Mouse (Mus musculus): Measurements from ENCODE around the gene Nfatc2. TPM values are rescaled to one million over a fixed set of nuclear protein-coding genes. Genes with fewer than 3 reads are reported as not detected.
A peak's percentile ranks its signal among the peaks of the same experiment; 100 is the strongest.

Nfatc2 gene
- polyA plus RNA-seq, 1 experiment from 2014 or later, result 0.25 TPM

- no peaks in the 10 kb centered on the region for H3K4me1 ChIP-seq (replicated peaks; ENCODE audit: control insufficient read depth, insufficient read depth, low read length)
- H3K27me3 ChIP-seq (ENCODE audit: control insufficient read depth, insufficient read depth, low read length), result no peaks in the 10 kb centered on the region
- no peaks in the 10 kb centered on the region for H3K36me3 ChIP-seq (ENCODE audit: control insufficient read depth, insufficient read depth, low read length)
- H3K9ac ChIP-seq (ENCODE audit: low read depth, low read length), result no peak overlapping the region
- H3K4me3 ChIP-seq (ENCODE audit: low read depth, low read length), result no peak overlapping the region
- H3K4me2 ChIP-seq (replicated peaks; ENCODE audit: low read depth, low read length), result no peak overlapping the region
- WGBS, result 81% methylated on average over 11 of the region's 11 CpGs
- no peak overlapping the region for H3K27ac ChIP-seq (ENCODE audit: low read depth, low read length)
- no peaks in the 10 kb centered on the region for H3K9me3 ChIP-seq (ENCODE audit: control insufficient read depth, low read length)
- ATAC-seq (ENCODE audit: low FRiP score), result no peak
- no peak for DNase-seq (ENCODE audit: low spot score)
Measured at GRCm38 (mm10) chr2:168488158-168488925, 113.1 kb downstream of the Nfatc2 start.

- Histone ChIP-seq H3K4me3 (ENCODE audit: low read depth, low read length) (no peak overlapping the region), H3K36me3 (ENCODE audit: control insufficient read depth, insufficient read depth, low read length) (no peaks in the 10 kb centered on the region), H3K27me3 (ENCODE audit: control insufficient read depth, insufficient read depth, low read length) (no peaks in the 10 kb centered on the region), H3K4me2 (replicated peaks; ENCODE audit: low read depth, low read length) (no peak overlapping the region), H3K9ac (ENCODE audit: low read depth, low read length) (no peak overlapping the region), H3K9me3 (ENCODE audit: control insufficient read depth, low read length) (no peaks in the 10 kb centered on the region), H3K4me1 (replicated peaks; ENCODE audit: control insufficient read depth, insufficient read depth, low read length) (0 out of 2 replicates have a peak, but pooled peaks cover 2% of the 10 kb centered on the region), H3K27ac (ENCODE audit: low read depth, low read length) (no peak overlapping the region)
- WGBS, result 90% methylated on average over 14 of the region's 14 CpGs
- DNase-seq (ENCODE audit: low spot score), result no peak
- no peak for ATAC-seq (ENCODE audit: low FRiP score)
Measured at GRCm38 (mm10) chr2:168481121-168481520, 120.3 kb downstream of the Nfatc2 start.

- Histone ChIP-seq H3K4me1 (replicated peaks; ENCODE audit: control insufficient read depth, insufficient read depth, low read length) (0 out of 2 replicates have a peak, but pooled peaks cover 2% of the 10 kb centered on the region), H3K36me3 (ENCODE audit: control insufficient read depth, insufficient read depth, low read length) (no peaks in the 10 kb centered on the region), H3K4me2 (replicated peaks; ENCODE audit: low read depth, low read length) (no peak overlapping the region), H3K27me3 (ENCODE audit: control insufficient read depth, insufficient read depth, low read length) (no peaks in the 10 kb centered on the region), H3K9ac (ENCODE audit: low read depth, low read length) (no peak overlapping the region), H3K9me3 (ENCODE audit: control insufficient read depth, low read length) (no peaks in the 10 kb centered on the region), H3K27ac (ENCODE audit: low read depth, low read length) (no peak overlapping the region), H3K4me3 (ENCODE audit: low read depth, low read length) (no peak overlapping the region)
- DNase-seq (ENCODE audit: low spot score), result no peak
- ATAC-seq (ENCODE audit: low FRiP score), result no peak
- WGBS, result 91% methylated on average over 6 of the region's 6 CpGs
Measured at GRCm38 (mm10) chr2:168480692-168481091, 120.8 kb downstream of the Nfatc2 start.

GRCm38 (mm10) chr2:168479930-168480329, 121.5 kb downstream of the Nfatc2 start:
- Histone ChIP-seq H3K4me2 (replicated peaks; ENCODE audit: low read depth, low read length) (no peak overlapping the region), H3K27ac (ENCODE audit: low read depth, low read length) (no peak overlapping the region), H3K9ac (ENCODE audit: low read depth, low read length) (no peak overlapping the region), H3K27me3 (ENCODE audit: control insufficient read depth, insufficient read depth, low read length) (no peaks in the 10 kb centered on the region), H3K4me3 (ENCODE audit: low read depth, low read length) (no peak overlapping the region), H3K36me3 (ENCODE audit: control insufficient read depth, insufficient read depth, low read length) (no peaks in the 10 kb centered on the region), H3K9me3 (ENCODE audit: control insufficient read depth, low read length) (no peaks in the 10 kb centered on the region), H3K4me1 (replicated peaks; ENCODE audit: control insufficient read depth, insufficient read depth, low read length) (0 out of 2 replicates have a peak, but pooled peaks cover 2% of the 10 kb centered on the region)
- no peak for ATAC-seq (ENCODE audit: low FRiP score)
- 88% methylated on average over 15 of the region's 15 CpGs for WGBS
- no peak for DNase-seq (ENCODE audit: low spot score)

GRCm38 (mm10) chr2:168478431-168478830, 123.0 kb downstream of the Nfatc2 start:
- Histone ChIP-seq H3K4me2 (replicated peaks; ENCODE audit: low read depth, low read length) (no peak overlapping the region), H3K4me1 (replicated peaks; ENCODE audit: control insufficient read depth, insufficient read depth, low read length) (0 out of 2 replicates have a peak, but pooled peaks cover 2% of the 10 kb centered on the region), H3K36me3 (ENCODE audit: control insufficient read depth, insufficient read depth, low read length) (no peaks in the 10 kb centered on the region), H3K9ac (ENCODE audit: low read depth, low read length) (no peak overlapping the region), H3K9me3 (ENCODE audit: control insufficient read depth, low read length) (no peaks in the 10 kb centered on the region), H3K4me3 (ENCODE audit: low read depth, low read length) (no peak overlapping the region), H3K27me3 (ENCODE audit: control insufficient read depth, insufficient read depth, low read length) (no peaks in the 10 kb centered on the region), H3K27ac (ENCODE audit: low read depth, low read length) (no peak overlapping the region)
- ATAC-seq (ENCODE audit: low FRiP score) (no peak), DNase-seq (ENCODE audit: low spot score) (no peak)
- WGBS, result 61% methylated on average over 7 of the region's 7 CpGs

GRCm38 (mm10) chr2:168473496-168473895, 128.0 kb downstream of the Nfatc2 start:
- DNase-seq (ENCODE audit: low spot score) (no peak), ATAC-seq (ENCODE audit: low FRiP score) (no peak)
- 55% methylated on average over 9 of the region's 9 CpGs for WGBS
- Histone ChIP-seq H3K36me3 (ENCODE audit: control insufficient read depth, insufficient read depth, low read length) (no peaks in the 10 kb centered on the region), H3K9ac (ENCODE audit: low read depth, low read length) (no peak overlapping the region), H3K9me3 (ENCODE audit: control insufficient read depth, low read length) (no peaks in the 10 kb centered on the region), H3K27ac (ENCODE audit: low read depth, low read length) (no peak overlapping the region), H3K4me3 (ENCODE audit: low read depth, low read length) (no peak overlapping the region), H3K4me1 (replicated peaks; ENCODE audit: control insufficient read depth, insufficient read depth, low read length) (peaks cover 2% of the 10 kb centered on the region; the same call in 1 of the 2 replicates), H3K4me2 (replicated peaks; ENCODE audit: low read depth, low read length) (no peak overlapping the region; the same call in 1 of the 2 replicates), H3K27me3 (ENCODE audit: control insufficient read depth, insufficient read depth, low read length) (no peaks in the 10 kb centered on the region)

GRCm38 (mm10) chr2:168472899-168473298, 128.6 kb downstream of the Nfatc2 start:
- Histone ChIP-seq H3K27me3 (ENCODE audit: control insufficient read depth, insufficient read depth, low read length) (no peaks in the 10 kb centered on the region), H3K9me3 (ENCODE audit: control insufficient read depth, low read length) (no peaks in the 10 kb centered on the region), H3K27ac (ENCODE audit: low read depth, low read length) (no peak overlapping the region), H3K4me2 (replicated peaks; ENCODE audit: low read depth, low read length) (peak overlapping the region; percentile 45), H3K9ac (ENCODE audit: low read depth, low read length) (no peak overlapping the region), H3K36me3 (ENCODE audit: control insufficient read depth, insufficient read depth, low read length) (no peaks in the 10 kb centered on the region), H3K4me3 (ENCODE audit: low read depth, low read length) (peak overlapping the region; percentile 12; the same call in 1 of the 2 replicates), H3K4me1 (replicated peaks; ENCODE audit: control insufficient read depth, insufficient read depth, low read length) (peaks cover 2% of the 10 kb centered on the region; the same call in 1 of the 2 replicates)
- ATAC-seq (ENCODE audit: low FRiP score), result no peak
- DNase-seq (ENCODE audit: low spot score), result peak; percentile 79
- 7% methylated on average over 16 of the region's 16 CpGs for whole genome bisulfite sequencing

- H3K4me2 ChIP-seq (replicated peaks; ENCODE audit: low read depth, low read length), result no peak overlapping the region
- no peaks in the 10 kb centered on the region for H3K36me3 ChIP-seq (ENCODE audit: control insufficient read depth, insufficient read depth, low read length)
- WGBS, result 22% methylated on average over 3 of the region's 4 CpGs
- peak; percentile 71 for DNase-seq (ENCODE audit: low spot score)
- no peaks in the 10 kb centered on the region for H3K9me3 ChIP-seq (ENCODE audit: control insufficient read depth, low read length)
- H3K27ac ChIP-seq (ENCODE audit: low read depth, low read length), result no peak overlapping the region
- H3K4me1 ChIP-seq (replicated peaks; ENCODE audit: control insufficient read depth, insufficient read depth, low read length), result peaks cover 2% of the 10 kb centered on the region; the same call in 1 of the 2 replicates
- H3K4me3 ChIP-seq (ENCODE audit: low read depth, low read length), result no peak overlapping the region
- ATAC-seq (ENCODE audit: low FRiP score), result no peak
- no peaks in the 10 kb centered on the region for H3K27me3 ChIP-seq (ENCODE audit: control insufficient read depth, insufficient read depth, low read length)
- H3K9ac ChIP-seq (ENCODE audit: low read depth, low read length), result no peak overlapping the region
Measured at GRCm38 (mm10) chr2:168469032-168469431, 132.4 kb downstream of the Nfatc2 start.

- Histone ChIP-seq H3K9me3 (ENCODE audit: control insufficient read depth, low read length) (no peaks in the 10 kb centered on the region), H3K4me2 (replicated peaks; ENCODE audit: low read depth, low read length) (no peak overlapping the region), H3K4me1 (replicated peaks; ENCODE audit: control insufficient read depth, insufficient read depth, low read length) (no peaks in the 10 kb centered on the region), H3K27ac (ENCODE audit: low read depth, low read length) (no peak overlapping the region), H3K9ac (ENCODE audit: low read depth, low read length) (no peak overlapping the region), H3K36me3 (ENCODE audit: control insufficient read depth, insufficient read depth, low read length) (no peaks in the 10 kb centered on the region), H3K27me3 (ENCODE audit: control insufficient read depth, insufficient read depth, low read length) (no peaks in the 10 kb centered on the region), H3K4me3 (ENCODE audit: low read depth, low read length) (no peak overlapping the region)
- no peak for DNase-seq (ENCODE audit: low spot score)
- ATAC-seq (ENCODE audit: low FRiP score), result no peak
- 85% methylated on average over 5 of the region's 5 CpGs for WGBS
Measured at GRCm38 (mm10) chr2:168467166-168467565, 134.3 kb downstream of the Nfatc2 start.
